Mouse (Mus musculus) olfactory bulb, adult 2 months (tissue): ENCODE measurements around the gene Arrdc2.

ENCODE experiments used
- CTCF ChIP-seq: fragments of 200-500 bp; IDR thresholded peaks from 2 replicates; pipeline ENCODE4 v1.5.1; 2012; ENCODE audit warnings: low read depth, mild to moderate bottlenecking, low read length, moderate library complexity; ENCODE audit not compliant: insufficient read depth
- POLR2A ChIP-seq: fragments of 200-500 bp; IDR thresholded peaks from 2 replicates; pipeline ENCODE4 v1.6.1; 2012; ENCODE audit warnings: mild to moderate bottlenecking, low read depth, low read length, moderate library complexity; ENCODE audit not compliant: insufficient read depth

DNA sequence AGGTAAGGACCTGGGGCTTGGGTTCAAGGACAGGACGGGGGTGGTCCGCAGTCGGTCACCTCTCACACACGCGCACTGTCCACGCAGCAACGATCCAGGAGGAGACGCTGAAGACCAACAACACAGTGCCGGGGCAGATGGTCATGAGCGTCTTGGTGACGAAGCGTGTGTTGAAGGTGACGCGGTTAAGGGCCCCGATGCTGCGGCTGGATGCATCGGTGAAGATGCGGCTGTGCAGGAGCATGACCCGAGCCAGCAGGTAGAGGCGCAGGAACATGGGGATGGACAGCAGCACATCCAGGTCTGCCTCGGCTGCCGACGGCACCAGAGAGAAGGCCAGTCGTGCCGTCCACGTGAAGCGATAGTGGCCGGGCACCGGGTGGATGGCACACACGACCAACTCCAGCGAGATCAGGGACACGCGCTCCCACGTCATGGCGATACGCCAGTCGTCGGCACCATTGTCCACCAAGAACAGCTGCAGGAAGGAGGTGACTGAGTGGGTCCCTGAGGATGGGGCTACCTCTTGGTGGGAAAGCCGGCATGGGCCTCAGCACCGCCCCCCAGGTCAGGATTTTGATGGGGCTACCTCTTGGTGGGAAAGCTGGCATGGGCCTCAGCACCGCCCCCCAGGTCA lies 13.2 kb upstream of the Arrdc2 start:
- TF ChIP-seq CTCF (no peak), POLR2A (no peak)
